Mouse (Mus musculus) liver, postnatal 0 days (tissue): Measurements from ENCODE around the gene Zcrb1. TPM values are rescaled to one million over a fixed set of nuclear protein-coding genes. Genes with fewer than 3 reads are reported as not detected.

Experiments
- ATAC-seq: fragments of 200-750 bp; cut with Nextera tagmentation; 2 replicates; pipeline ENCODE4 v1.8.0; 2017; ENCODE audit warnings: mild to moderate bottlenecking, moderate library complexity
- DNase-seq: peaks from one replicate; pipeline ENCODE4 v3.0.0-alpha.2; 2016
- H3K27ac ChIP-seq: fragments of 300-500 bp; sonication (generic); 2 replicates; pipeline ENCODE4 v1.5.1; 2014; ENCODE audit warnings: antibody characterized with exemption, moderate library complexity, mild to moderate bottlenecking, low read depth
- H3K27me3 ChIP-seq: fragments of 300-500 bp; sonication (generic); 2 replicates; pipeline ENCODE4 v1.6.1; 2014; ENCODE audit warnings: low read length, control low read depth, mixed read lengths; ENCODE audit not compliant: insufficient read depth
- H3K36me3 ChIP-seq: fragments of 300-500 bp; sonication (generic); replicated peaks from 2 replicates; pipeline ENCODE4 v1.6.1; 2014; ENCODE audit warnings: mild to moderate bottlenecking, control low read depth, low read length, moderate library complexity, mixed read lengths; ENCODE audit not compliant: insufficient read depth
- H3K4me1 ChIP-seq: fragments of 300-500 bp; sonication (generic); 2 replicates; pipeline ENCODE4 v1.6.1; 2014; ENCODE audit warnings: antibody characterized with exemption, mild to moderate bottlenecking, control low read depth; ENCODE audit not compliant: insufficient read depth
- H3K4me2 ChIP-seq: fragments of 300-500 bp; sonication (generic); 2 replicates; pipeline ENCODE4 v1.6.1; 2014; ENCODE audit warnings: low read depth, mild to moderate bottlenecking, low read length, moderate library complexity, mixed read lengths
- H3K4me3 ChIP-seq: fragments of 300-500 bp; sonication (generic); 2 replicates; pipeline ENCODE4 v1.5.1; 2014; ENCODE audit warnings: low read depth, low read length
- H3K9ac ChIP-seq: fragments of 300-500 bp; sonication (generic); replicated peaks from 2 replicates; pipeline ENCODE4 v1.6.1; 2014; ENCODE audit warnings: mild to moderate bottlenecking, moderate library complexity
- H3K9me3 ChIP-seq: fragments of 300-500 bp; sonication (generic); 2 replicates; pipeline ENCODE4 v1.6.1; 2016; ENCODE audit warnings: mild to moderate bottlenecking, control low read depth, low read length, mixed read lengths
- CTCF ChIP-seq: sonication (generic); IDR thresholded peaks from 2 replicates; pipeline ENCODE4 v1.5.1; 2016; ENCODE audit warnings: antibody characterized with exemption, low read depth
- EP300 ChIP-seq: IDR thresholded peaks from 2 replicates; pipeline ENCODE4 v1.6.1; 2016; ENCODE audit warnings: antibody characterized with exemption, low read depth, mild to moderate bottlenecking
- WGBS: fragments of 180-500 bp; shearing (Covaris S2); extraction: QIAGEN DNeasy Blood & Tissue Kit; methylation state at CpG from one replicate; pipeline ENCODE4 v1.1.7; 2014; ENCODE audit not compliant: insufficient replicate concordance; 5-methylcytosine and 5-hydroxymethylcytosine counted together
- polyA plus RNA-seq: library from polyadenylated mRNA; unstranded; fragments of >200 nt; fragmentation: Nextera tagmentation; extraction: Ambion mirVana; gene quantifications from 2 replicates; pipeline ENCODE4 v1.2.1, GENCODE M21; 2015

The Zcrb1 gene
- polyA plus RNA-seq, 1 experiment from 2014 or later: 55.1 TPM

DNA sequence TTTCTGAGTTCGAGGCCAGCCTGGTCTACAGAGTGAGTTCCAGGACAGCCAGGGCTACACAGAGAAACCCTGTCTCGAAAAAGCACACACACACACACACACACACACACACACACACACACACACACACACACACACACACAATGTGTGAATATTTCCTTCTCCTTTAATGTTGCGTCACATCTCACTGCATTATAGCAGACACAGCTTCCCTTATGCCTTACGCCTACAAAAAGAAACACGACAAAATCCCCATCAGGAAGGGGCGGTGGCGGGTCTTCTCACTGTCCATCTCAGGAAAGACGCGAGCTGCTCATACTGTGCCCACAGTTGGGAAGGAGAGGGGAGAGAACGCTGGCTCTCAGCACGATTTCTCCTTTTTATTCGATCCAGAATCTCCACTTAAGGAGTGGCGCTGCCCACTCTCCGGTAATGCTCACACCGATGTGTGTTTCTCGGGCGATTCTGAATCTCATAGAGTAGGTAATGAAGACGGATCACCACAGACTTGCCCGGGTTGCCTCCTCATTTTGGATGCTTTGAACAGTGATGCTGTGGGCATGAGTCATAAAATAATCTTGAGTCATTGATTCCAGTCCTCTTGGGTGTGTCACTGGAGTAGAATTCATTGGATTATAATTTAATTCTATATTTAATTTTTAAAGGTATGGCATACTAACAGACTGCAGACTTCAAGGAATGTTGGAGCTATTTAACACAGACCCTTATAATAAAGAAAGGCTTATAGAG lies 39.6 kb downstream of the Zcrb1 start:
- H3K4me2 ChIP-seq: no peak overlapping the region
- WGBS: 80% methylated on average over 17 of the region's 19 CpGs
- no peak for DNase-seq
- no peaks in the 10 kb centered on the region for H3K4me1 ChIP-seq
- ATAC-seq: no peak
- H3K27ac ChIP-seq: no peak overlapping the region
- TF ChIP-seq CTCF: no peak
- TF ChIP-seq EP300: no peak
- no peak overlapping the region for H3K9ac ChIP-seq
- no peak overlapping the region for H3K4me3 ChIP-seq
- no peaks in the 10 kb centered on the region for H3K36me3 ChIP-seq
- no peaks in the 10 kb centered on the region for H3K9me3 ChIP-seq
- H3K27me3 ChIP-seq: no peaks in the 10 kb centered on the region

DNA sequence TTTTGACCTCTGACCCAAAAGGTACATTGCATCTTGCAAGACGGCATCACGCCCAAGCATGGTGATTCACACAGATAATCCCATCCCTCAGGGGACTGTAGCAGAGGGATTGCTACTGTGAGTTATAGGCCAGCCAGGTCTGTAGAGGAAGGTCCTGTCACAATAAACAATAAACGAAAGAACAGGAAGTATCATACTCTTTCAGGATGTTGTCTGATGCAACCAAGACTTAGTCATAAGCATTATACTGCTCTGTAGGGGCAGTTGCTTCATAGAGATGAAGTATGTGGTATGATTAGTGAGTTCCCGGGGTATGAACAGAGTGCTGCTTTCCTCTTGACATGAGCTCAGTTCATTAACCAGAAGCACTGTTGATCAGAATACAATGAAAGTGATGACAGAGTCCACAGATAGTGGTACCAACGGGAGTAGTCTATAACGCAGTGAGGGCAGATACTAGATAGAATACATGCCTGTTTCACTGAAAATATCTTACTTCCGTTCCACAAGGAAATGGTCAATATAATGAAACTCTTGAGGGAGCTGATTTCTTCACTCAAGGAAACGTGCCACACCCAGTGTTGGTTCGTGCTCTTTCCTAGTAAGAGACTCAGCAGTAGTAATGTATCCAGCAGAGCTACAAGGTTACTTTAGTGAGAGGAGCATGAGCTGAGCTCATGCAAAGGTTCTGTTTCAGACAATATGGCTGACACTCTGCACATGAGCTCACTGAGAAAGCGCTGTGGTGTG lies 57.3 kb downstream of the Zcrb1 start:
- H3K4me2 ChIP-seq: peak overlapping the region; percentile 13; the same call in 1 of the 2 replicates
- no peaks in the 10 kb centered on the region for H3K9me3 ChIP-seq
- H3K9ac ChIP-seq: no peak overlapping the region
- no peak for TF ChIP-seq CTCF
- no peak for TF ChIP-seq EP300
- H3K4me3 ChIP-seq: no peak overlapping the region
- peak; percentile 14 for ATAC-seq
- peak overlapping the region; percentile 55; the same call in 1 of the 2 replicates for H3K27ac ChIP-seq
- no peak for DNase-seq
- no peaks in the 10 kb centered on the region for H3K27me3 ChIP-seq
- no peaks in the 10 kb centered on the region for H3K36me3 ChIP-seq
- WGBS: 60% methylated on average over 10 of the region's 10 CpGs
- peaks cover 6% of the 10 kb centered on the region; the same call in 1 of the 2 replicates for H3K4me1 ChIP-seq

DNA sequence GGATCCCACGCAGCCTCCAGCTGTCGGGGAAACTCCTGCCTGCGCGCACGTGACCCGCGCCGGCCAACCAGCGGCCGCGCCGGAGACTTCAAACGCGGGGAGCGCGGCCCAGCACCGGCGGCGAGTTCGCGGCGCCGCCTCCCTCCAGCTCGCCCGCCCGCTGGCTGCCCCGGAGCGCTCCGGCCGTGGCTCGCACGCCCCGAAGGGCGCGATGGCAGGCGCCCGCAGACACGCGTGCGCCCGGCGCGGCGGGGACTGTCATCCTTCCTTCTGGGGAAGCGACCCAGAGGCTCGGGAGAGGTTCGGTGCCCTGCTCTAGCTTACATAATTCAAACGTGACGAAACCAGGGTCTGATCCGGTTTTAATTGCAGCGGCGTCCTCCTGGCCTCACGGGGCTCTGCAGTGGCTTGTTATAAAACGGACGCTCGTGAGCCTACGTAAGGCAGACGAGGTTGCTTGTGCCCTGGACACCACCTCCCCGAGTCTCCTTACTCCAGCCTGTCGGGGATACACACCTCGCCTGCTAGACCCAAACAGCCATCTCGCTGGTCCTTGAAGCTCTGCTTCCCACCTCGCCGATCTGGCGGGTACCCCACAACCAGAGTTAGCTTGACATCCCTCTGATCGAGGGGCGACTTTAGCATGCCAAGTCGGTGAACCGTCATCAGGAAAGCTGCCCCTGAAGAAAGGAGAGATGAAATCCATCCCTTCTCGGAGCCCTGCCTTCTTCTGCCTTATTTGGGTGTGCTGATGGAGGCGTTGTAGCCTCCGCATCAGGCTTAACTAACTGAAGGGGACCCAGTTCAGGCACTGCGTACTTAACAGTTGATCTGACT lies 61.0 kb downstream of the Zcrb1 start, which contains the start of gene Yaf2:
Gene Yaf2 (minus strand): TSS at position 11 of the 837 bp plus-strand sequence.
- peak within 1 kb of the TSS; percentile 96 for H3K4me2 ChIP-seq
- H3K9ac ChIP-seq: peak within 1 kb of the TSS; percentile 92
- no peaks in the 10 kb centered on the region; the same call in 1 of the 2 replicates for H3K36me3 ChIP-seq
- H3K27ac ChIP-seq: peak within 1 kb of the TSS; percentile 95
- H3K4me1 ChIP-seq: peaks cover 10% of the 10 kb centered on the region; the same call in 1 of the 2 replicates
- no peaks in the 10 kb centered on the region for H3K27me3 ChIP-seq
- DNase-seq (peak; percentile 90), ATAC-seq (peak; percentile 94)
- peak within 1 kb of the TSS; percentile 69 for H3K4me3 ChIP-seq
- under 1% methylated on average over 71 of the region's 73 CpGs for WGBS
- no peaks in the 10 kb centered on the region for H3K9me3 ChIP-seq
- TF ChIP-seq EP300: no peak
- TF ChIP-seq CTCF: no peak

DNA sequence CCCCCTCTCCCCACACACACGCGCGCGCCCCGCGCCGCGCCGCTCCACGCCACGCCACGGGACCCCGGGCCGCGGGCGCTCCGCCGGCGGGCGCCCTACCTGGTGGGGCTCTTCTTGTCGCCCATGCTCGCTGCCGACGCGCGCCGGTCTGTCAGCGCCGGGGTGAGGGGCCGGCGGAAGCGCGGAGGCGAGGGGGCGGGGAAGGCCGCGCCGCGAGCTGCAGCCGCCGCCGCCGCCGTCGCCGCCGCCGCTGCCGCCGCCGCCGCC lies 61.5 kb downstream of the Zcrb1 start:
- H3K4me3 ChIP-seq: peak overlapping the region; percentile 69
- H3K9me3 ChIP-seq: no peaks in the 10 kb centered on the region
- DNase-seq (no peak), ATAC-seq (no peak)
- H3K27ac ChIP-seq: peak overlapping the region; percentile 95
- WGBS: no CpG with 5 or more reads among the region's 52 CpGs
- peaks cover under 1% of the 10 kb centered on the region; the same call in 1 of the 2 replicates for H3K36me3 ChIP-seq
- peak overlapping the region; percentile 92 for H3K9ac ChIP-seq
- peaks cover 10% of the 10 kb centered on the region; the same call in 1 of the 2 replicates for H3K4me1 ChIP-seq
- H3K27me3 ChIP-seq: no peaks in the 10 kb centered on the region
- H3K4me2 ChIP-seq: peak overlapping the region; percentile 96
- no peak for TF ChIP-seq EP300
- no peak for TF ChIP-seq CTCF

Other genes with a start within 250 kb of the Zcrb1 start
- gene Gxylt1, start 123.2 kb downstream of the Zcrb1 start, polyA plus RNA-seq: 1.8 and 2.0 TPM in 2 replicates
- gene Yaf2, start 61.4 kb downstream of the Zcrb1 start, polyA plus RNA-seq: 25.7 and 26.4 TPM in 2 replicates
- 8.6 and 11.3 TPM in 2 replicates for gene Pphln1, start within 50 bp of the Zcrb1 start, polyA plus RNA-seq
- gene Prickle1, start 197.6 kb upstream of the Zcrb1 start, polyA plus RNA-seq: 2.3 and 2.5 TPM in 2 replicates